Mouse (Mus musculus) G1E (cell line): Measurements from ENCODE around the gene N4bp2l1.

Source experiments
- CTCF ChIP-seq: IDR thresholded peaks from 2 replicates; pipeline ENCODE4 v1.5.1; 2012; ENCODE audit warnings: low read depth, low read length, inconsistent platforms, mixed read lengths
- GATA1 ChIP-seq: IDR thresholded peaks from 2 replicates; pipeline ENCODE4 v1.6.1; 2012; ENCODE audit warnings: borderline replicate concordance, low read length, inconsistent platforms, mixed read lengths
- POLR2AphosphoS5 ChIP-seq: IDR thresholded peaks from 2 replicates; pipeline ENCODE4 v1.6.1; 2012; ENCODE audit warnings: low read depth, low read length, inconsistent platforms; ENCODE audit not compliant: insufficient replicate concordance

DNA sequence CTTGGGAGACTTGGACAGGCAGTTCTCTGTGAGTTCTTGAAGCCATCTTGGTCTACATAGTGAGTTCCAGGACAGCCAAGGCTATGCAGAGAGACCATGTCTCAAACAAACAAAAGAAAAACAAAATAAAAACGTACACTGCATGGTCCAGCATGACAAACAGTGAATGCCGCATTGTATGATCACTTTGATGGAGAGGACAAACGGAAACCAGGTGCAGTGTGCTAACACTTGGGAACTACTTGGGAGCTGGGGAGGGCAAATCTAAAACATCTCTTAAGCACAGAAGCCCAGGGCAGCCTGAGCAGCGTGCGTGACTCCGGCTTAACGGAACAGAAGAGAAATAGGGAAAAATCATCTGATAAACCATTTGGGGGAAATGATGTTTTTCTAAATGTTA is at the start of gene N4bp2l1:
- TF ChIP-seq CTCF = no peak
- no peak for TF ChIP-seq GATA1
- no peak for TF ChIP-seq POLR2AphosphoS5
